Mouse (Mus musculus): ENCODE results near the gene Svip. TPM values are rescaled to one million over a fixed set of nuclear protein-coding genes. Genes with fewer than 3 reads are reported as not detected.

Svip gene
- total and polyA plus RNA-seq, 3 experiments: 2.9 to 5.6 TPM; not detected in 1

- no peaks in the 10 kb centered on the region for H3K79me2 ChIP-seq (ENCODE audit: control insufficient read depth, insufficient read depth, low read length, poor library complexity)
- no peaks in the 10 kb centered on the region for H3K9me3 ChIP-seq (replicated peaks; ENCODE audit: insufficient read depth, low read length)
- no peaks in the 10 kb centered on the region for H3K36me3 ChIP-seq (ENCODE audit: control insufficient read depth in 1 of 2, insufficient read depth in 2 of 2, low read length in 2 of 2)
- no peak for TF ChIP-seq ZNF384 (IDR thresholded peaks at IDR 0.05; ENCODE audit: low read depth, low read length)
- no peak for TF ChIP-seq ETS1 (IDR thresholded peaks at IDR 0.05; ENCODE audit: low read depth, low read length)
- no peak for TF ChIP-seq MYB (IDR thresholded peaks at IDR 0.05; ENCODE audit: low read depth, low read length)
- no peak for TF ChIP-seq NELFE (IDR thresholded peaks at IDR 0.05; ENCODE audit: low read depth, low read length)
- no peak for TF ChIP-seq POLR2AphosphoS2 (IDR thresholded peaks at IDR 0.05; ENCODE audit: low read length)
- TF ChIP-seq ZMIZ1 (IDR thresholded peaks at IDR 0.05; ENCODE audit: low read depth, low read length): no peak
- no peak for TF ChIP-seq CHD2 (IDR thresholded peaks at IDR 0.05; ENCODE audit: low read length)
- no peak for TF ChIP-seq CTCF (IDR thresholded peaks at IDR 0.05 in 2 of 3, conservative IDR thresholded peaks at IDR 0.05 in 1 of 3; ENCODE audit: control insufficient read depth in 1 of 3, insufficient read depth in 1 of 3, low read depth in 2 of 3, low read length in 3 of 3, poor library complexity in 1 of 3, severe bottlenecking in 1 of 3)
- TF ChIP-seq MEF2A (IDR thresholded peaks at IDR 0.05; ENCODE audit: extremely low read depth, insufficient replicate concordance, low read depth, low read length, poor library complexity, severe bottlenecking): no peak
- no peak for TF ChIP-seq GATA1 (IDR thresholded peaks at IDR 0.05; ENCODE audit: low read depth, low read length)
- H3K27ac ChIP-seq (ENCODE audit: control insufficient read depth, low read depth, low read length): no peak overlapping the region
- no peak overlapping the region for H3K4me3 ChIP-seq (ENCODE audit: control insufficient read depth in 1 of 2, insufficient read depth in 1 of 2, low read depth in 2 of 2, low read length in 2 of 2)
- no peaks in the 10 kb centered on the region for H3K27me3 ChIP-seq (ENCODE audit: control insufficient read depth in 1 of 2, insufficient read depth in 2 of 2, low read length in 2 of 2)
- H3K4me1 ChIP-seq (ENCODE audit: control insufficient read depth in 1 of 2, insufficient read depth in 2 of 2, low read length in 2 of 2): no peaks in the 10 kb centered on the region
- no peak for DNase-seq (ENCODE audit: low read depth, low spot score)
- no peak overlapping the region for H3K9ac ChIP-seq (ENCODE audit: control insufficient read depth, low read depth, low read length, poor library complexity, severe bottlenecking)
These were observed 45.0 kb downstream of the Svip start for GRCm38 (mm10) chr7:51960698-51961374.

GRCm38 (mm10) chr7:51957766-51958165 is 48.1 kb downstream of the Svip start:
- H3K36me3 ChIP-seq (ENCODE audit: control insufficient read depth in 1 of 2, insufficient read depth in 2 of 2, low read length in 2 of 2): no peaks in the 10 kb centered on the region
- TF ChIP-seq JUND (IDR thresholded peaks at IDR 0.05; ENCODE audit: low read depth, low read length): no peak
- TF ChIP-seq MAFK (IDR thresholded peaks at IDR 0.05; ENCODE audit: borderline replicate concordance, low read depth, low read length): no peak
- TF ChIP-seq SIN3A (IDR thresholded peaks at IDR 0.05; ENCODE audit: low read length): no peak
- TF ChIP-seq CTCF (IDR thresholded peaks at IDR 0.05 in 2 of 3, conservative IDR thresholded peaks at IDR 0.05 in 1 of 3; ENCODE audit: control insufficient read depth in 1 of 3, insufficient read depth in 1 of 3, low read depth in 2 of 3, low read length in 3 of 3, poor library complexity in 1 of 3, severe bottlenecking in 1 of 3): no peak
- TF ChIP-seq POLR2AphosphoS2 (IDR thresholded peaks at IDR 0.05; ENCODE audit: low read length): no peak
- TF ChIP-seq KAT2A (conservative IDR thresholded peaks at IDR 0.05; ENCODE audit: low read depth, low read length): no peak
- no peak for TF ChIP-seq RCOR1 (IDR thresholded peaks at IDR 0.05; ENCODE audit: low read depth, low read length)
- TF ChIP-seq MXI1 (IDR thresholded peaks at IDR 0.05; ENCODE audit: low read depth, low read length): no peak
- TF ChIP-seq POLR2A (IDR thresholded peaks at IDR 0.05; ENCODE audit: control insufficient read depth in 1 of 2, insufficient read depth in 1 of 2, low read depth in 1 of 2, low read length in 2 of 2, poor library complexity in 1 of 2): no peak
- TF ChIP-seq MYB (IDR thresholded peaks at IDR 0.05; ENCODE audit: low read depth, low read length): no peak
- no peak for TF ChIP-seq GATA1 (IDR thresholded peaks at IDR 0.05; ENCODE audit: low read depth, low read length)
- no peak for TF ChIP-seq RAD21 (IDR thresholded peaks at IDR 0.05; ENCODE audit: low read depth, low read length)
- no peak for TF ChIP-seq TAL1 (IDR thresholded peaks at IDR 0.05; ENCODE audit: low read length)
- no peak for TF ChIP-seq TCF12 (IDR thresholded peaks at IDR 0.05; ENCODE audit: low read depth, low read length)
- TF ChIP-seq MAX (IDR thresholded peaks at IDR 0.05; ENCODE audit: low read length): no peak
- TF ChIP-seq ZNF384 (IDR thresholded peaks at IDR 0.05; ENCODE audit: low read depth, low read length): no peak
- TF ChIP-seq NRF1 (IDR thresholded peaks at IDR 0.05; ENCODE audit: insufficient read depth, low read depth, low read length, poor library complexity, severe bottlenecking): no peak
- no peak for DNase-seq (ENCODE audit: low read depth, low spot score)
- no peak overlapping the region for H3K27ac ChIP-seq (ENCODE audit: control insufficient read depth, low read depth, low read length)
- H3K9ac ChIP-seq (ENCODE audit: control insufficient read depth, low read depth, low read length, poor library complexity, severe bottlenecking): no peak overlapping the region
- no peaks in the 10 kb centered on the region for H3K4me1 ChIP-seq (ENCODE audit: control insufficient read depth in 1 of 2, insufficient read depth in 2 of 2, low read length in 2 of 2)
- H3K27me3 ChIP-seq (ENCODE audit: control insufficient read depth in 1 of 2, insufficient read depth in 2 of 2, low read length in 2 of 2): no peaks in the 10 kb centered on the region
- no peaks in the 10 kb centered on the region for H3K79me2 ChIP-seq (ENCODE audit: control insufficient read depth, insufficient read depth, low read length, poor library complexity)
- no peaks in the 10 kb centered on the region for H3K9me3 ChIP-seq (replicated peaks; ENCODE audit: insufficient read depth, low read length)
- H3K4me3 ChIP-seq (ENCODE audit: control insufficient read depth in 1 of 2, insufficient read depth in 1 of 2, low read depth in 2 of 2, low read length in 2 of 2): no peak overlapping the region

All from MEL (cell line).